Mouse (Mus musculus): ENCODE measurements around the gene Slc25a22.

DNA sequence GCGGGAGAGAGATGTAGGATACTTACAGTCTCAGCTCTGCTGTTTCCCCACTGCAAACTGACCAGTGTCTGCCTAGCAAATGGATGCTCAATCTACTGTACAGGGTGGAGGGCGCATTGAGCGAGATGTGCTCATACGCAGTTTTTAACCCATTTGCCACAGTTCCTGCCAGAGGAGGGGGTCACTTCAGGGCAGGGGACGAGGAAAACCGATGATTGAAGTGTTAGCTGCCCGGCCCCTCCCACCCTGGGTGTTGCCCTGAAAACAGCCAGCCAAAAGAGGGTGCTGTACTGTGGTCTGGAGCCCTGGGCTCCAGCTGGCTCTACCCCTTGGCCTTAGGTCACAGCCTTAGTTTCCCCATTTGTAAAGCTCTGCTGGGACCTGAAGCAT, 39.3 kb upstream of the Slc25a22 start:
- TF ChIP-seq CTCF (IDR thresholded peaks at IDR 0.05; ENCODE audit: control insufficient read depth, insufficient read depth, low read length) (no peak), POLR2A (IDR thresholded peaks at IDR 0.05; ENCODE audit: borderline replicate concordance, control insufficient read depth, low read depth, low read length) (no peak)

Data from bone marrow, adult 2 months (tissue).